Mouse (Mus musculus) embryo, embryonic 9.5 days (tissue): ENCODE data around the gene Cep131.

ENCODE experiments used
- DNase-seq: peaks from one replicate; pipeline ENCODE4 v3.0.0-alpha.2; 2017; ENCODE audit errors: extremely low spot score

The Cep131 gene

DNA sequence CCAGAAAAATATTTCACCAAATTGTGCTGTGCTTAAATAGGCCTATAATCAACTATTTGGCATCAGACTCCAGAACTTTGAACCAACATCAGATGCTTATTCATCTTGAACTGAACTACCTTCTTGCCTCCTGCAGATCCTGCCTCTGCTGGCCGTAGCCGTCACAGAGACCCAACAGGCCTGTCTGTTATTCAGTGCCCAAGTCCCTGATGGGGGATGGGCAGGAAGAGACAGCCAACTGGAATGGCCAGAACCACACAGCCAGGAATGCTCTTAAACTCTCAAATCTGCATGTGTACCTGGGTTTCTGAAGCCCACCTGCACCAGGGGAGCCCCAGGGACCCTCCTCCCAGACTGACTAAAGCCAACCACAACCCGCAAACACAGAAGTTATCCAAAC is 59.7 kb downstream of the Cep131 start:
- no peak for DNase-seq

GRCm38 (mm10) chr11:120022841-120023240 is 63.8 kb downstream of the Cep131 start:
- no peak for DNase-seq

DNA sequence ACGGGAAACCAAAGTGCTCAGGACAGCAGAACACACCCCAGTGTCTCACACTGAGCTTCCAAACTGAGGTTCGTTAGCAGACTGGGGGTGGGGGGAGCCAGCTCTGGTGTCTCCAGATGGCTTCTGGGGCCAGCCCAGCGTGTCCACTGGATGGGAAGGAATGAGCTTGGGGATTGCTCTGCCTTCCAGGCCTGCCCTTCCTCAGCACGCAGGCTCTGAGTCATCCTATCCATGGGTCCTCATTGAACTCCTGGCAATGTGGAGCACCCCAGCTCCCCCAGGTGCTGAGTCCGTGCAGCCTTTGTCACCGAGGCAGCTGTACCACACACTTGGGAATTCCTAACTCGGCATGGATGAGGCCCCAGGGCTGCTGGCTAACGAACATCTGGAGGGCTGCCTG is 64.4 kb downstream of the Cep131 start:
- DNase-seq = no peak

DNA sequence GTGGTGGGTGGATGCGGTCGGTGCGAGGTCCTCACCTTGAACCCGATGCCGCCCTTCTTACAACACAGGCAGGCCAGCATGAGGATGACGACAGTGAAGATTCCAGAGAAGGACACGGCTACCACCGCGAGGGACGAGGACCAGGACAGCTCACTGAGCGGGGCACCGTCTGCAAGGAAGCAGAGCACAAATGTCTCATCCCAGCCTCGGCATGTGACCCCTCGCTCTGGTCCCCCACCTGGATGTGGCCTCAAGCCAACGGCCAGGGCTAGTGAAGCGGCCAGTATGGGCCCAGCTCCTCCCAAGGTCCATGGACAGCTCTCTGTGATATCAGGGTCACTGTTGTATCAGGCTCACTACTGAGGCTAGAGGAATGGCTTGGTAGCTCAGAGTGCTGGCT is 65.3 kb downstream of the Cep131 start:
- no peak for DNase-seq

GRCm38 (mm10) chr11:120019542-120020440 is 66.8 kb downstream of the Cep131 start:
- DNase-seq = no peak

DNA sequence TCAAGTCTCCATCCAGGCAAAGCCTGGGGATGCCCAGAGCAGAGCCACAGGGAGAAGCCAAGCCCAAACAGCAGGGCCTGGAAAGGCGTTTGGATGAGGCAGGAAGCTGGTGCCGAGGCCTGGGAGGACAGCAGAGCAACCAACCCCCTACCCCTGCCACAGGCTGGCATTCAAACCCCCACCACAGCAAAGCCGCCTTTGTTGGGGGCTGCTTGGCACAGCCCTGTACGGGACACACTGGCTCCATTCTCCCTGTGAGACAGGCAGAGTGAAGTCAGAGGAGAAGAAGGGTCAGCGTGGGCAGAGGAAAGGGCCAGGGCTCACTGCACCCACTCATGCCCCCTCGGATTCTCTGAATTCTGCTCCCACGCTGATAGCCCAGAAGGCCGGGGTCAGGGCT is 69.6 kb downstream of the Cep131 start:
- no peak for DNase-seq

DNA sequence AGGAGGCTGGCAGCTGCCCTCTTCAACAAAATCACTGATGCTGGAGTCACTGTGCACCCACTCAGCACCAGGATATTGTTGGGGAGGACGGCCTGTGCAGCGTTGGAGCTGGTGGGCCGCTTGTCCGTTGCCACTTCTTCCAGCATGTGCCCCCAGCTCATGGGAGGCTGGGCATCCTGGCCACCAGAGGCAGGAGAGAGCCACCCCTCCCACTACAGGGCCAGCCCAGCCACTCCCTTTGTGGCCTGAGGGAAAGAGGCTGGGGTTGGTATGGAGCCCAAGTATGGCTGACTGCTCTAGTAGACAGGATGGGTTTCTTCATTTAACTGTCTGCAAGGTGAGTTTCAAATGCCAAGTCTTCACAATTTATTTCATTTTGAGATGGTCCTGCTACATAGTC is 71.9 kb downstream of the Cep131 start:
- no peak for DNase-seq
